Mouse (Mus musculus) CH12.LX (cell line): Measurements from ENCODE around the gene Hnrnpll. TPM values are rescaled to one million over a fixed set of nuclear protein-coding genes. Genes with fewer than 3 reads are reported as not detected.

Source experiments
- DNase-seq: peaks from one replicate; pipeline ENCODE4 v3.0.0-alpha.2; 2013; ENCODE audit errors: extremely low read depth
- H3K27ac ChIP-seq: 2 replicates; pipeline ENCODE4 v1.5.1; 2012; ENCODE audit warnings: low read depth, mild to moderate bottlenecking, control low read depth, moderate library complexity; ENCODE audit not compliant: insufficient read depth
- H3K27me3 ChIP-seq: replicated peaks from 2 replicates; pipeline ENCODE3; 2012; ENCODE audit warnings: inconsistent platforms
- H3K36me3 ChIP-seq, 2 experiments: replicated peaks in 1 of 2; 2 replicates each; pipeline versions ENCODE3 to v1.6.1; 2012; ENCODE audit warnings: inconsistent platforms in 1 of 2, low read length in 1 of 2, mild to moderate bottlenecking in 1 of 2, mixed read lengths in 1 of 2, moderate library complexity in 1 of 2; ENCODE audit not compliant: control insufficient read depth in 1 of 2, insufficient read depth in 1 of 2
- H3K4me1 ChIP-seq, 2 experiments: 2 replicates each; pipeline ENCODE4 v1.6.1; 2012; ENCODE audit warnings: inconsistent platforms in 1 of 2, moderate library complexity in 1 of 2; ENCODE audit not compliant: insufficient read depth in 2 of 2, control insufficient read depth in 1 of 2
- H3K4me2 ChIP-seq: 2 replicates; pipeline ENCODE4 v1.6.1; 2012; ENCODE audit warnings: low read depth, mild to moderate bottlenecking, control low read depth; ENCODE audit not compliant: poor library complexity, insufficient read depth, severe bottlenecking
- H3K4me3 ChIP-seq, 3 experiments: fragments of 150-350 bp in 1 of 3; sonication (generic) in 1 of 3; replicated peaks in 1 of 3; 2 replicates each; pipeline versions ENCODE3 to v1.5.1; 2011 to 2012; ENCODE audit warnings: low read depth in 2 of 3, low read length in 2 of 3, mild to moderate bottlenecking in 2 of 3, moderate library complexity in 2 of 3, control low read depth in 1 of 3, improper control_type of control experiment in 1 of 3, inconsistent platforms in 1 of 3, mixed read lengths in 1 of 3; ENCODE audit not compliant: poor library complexity in 1 of 3
- H3K79me2 ChIP-seq: replicated peaks from 2 replicates; pipeline ENCODE4 v1.6.1; 2012; ENCODE audit warnings: mild to moderate bottlenecking, moderate library complexity; ENCODE audit not compliant: control insufficient read depth, poor library complexity, insufficient read depth, severe bottlenecking; ENCODE audit errors: extremely low read depth
- H3K9ac ChIP-seq: 2 replicates; pipeline ENCODE4 v1.6.1; 2012; ENCODE audit warnings: low read depth, mild to moderate bottlenecking, control low read depth, moderate library complexity; ENCODE audit not compliant: insufficient read depth
- H3K9me3 ChIP-seq: replicated peaks from 2 replicates; pipeline ENCODE3; 2012; ENCODE audit warnings: low read length, inconsistent platforms, mixed read lengths
- BHLHE40 ChIP-seq: IDR thresholded peaks from 2 replicates; pipeline ENCODE4 v1.6.1; 2011; ENCODE audit warnings: mild to moderate bottlenecking, low read depth, low read length, improper control_type of control experiment
- CHD1 ChIP-seq: IDR thresholded peaks from 2 replicates; pipeline ENCODE4 v1.6.1; 2012; ENCODE audit warnings: low read depth, low read length, improper control_type of control experiment, inconsistent platforms
- CTCF ChIP-seq, 2 experiments: IDR thresholded peaks in 1 of 2; conservative IDR thresholded peaks in 1 of 2; 2 replicates each; pipeline ENCODE4 v1.5.1; 2011 to 2012; ENCODE audit warnings: low read depth in 2 of 2, low read length in 2 of 2, improper control_type of control experiment in 1 of 2, inconsistent platforms in 1 of 2, mild to moderate bottlenecking in 1 of 2, moderate library complexity in 1 of 2
- E2F4 ChIP-seq: IDR thresholded peaks from 2 replicates; pipeline ENCODE4 v1.6.1; 2011; ENCODE audit warnings: low read depth, low read length, improper control_type of control experiment; ENCODE audit not compliant: insufficient replicate concordance
- ELF1 ChIP-seq: IDR thresholded peaks from 2 replicates; pipeline ENCODE4 v1.6.1; 2014; ENCODE audit warnings: low read depth, mild to moderate bottlenecking, inconsistent platforms, low read length, improper control_type of control experiment
- EP300 ChIP-seq: IDR thresholded peaks from 2 replicates; pipeline ENCODE4 v1.6.1; 2011; ENCODE audit warnings: low read length, improper control_type of control experiment
- GABPA ChIP-seq: IDR thresholded peaks from 2 replicates; pipeline ENCODE4 v1.6.1; 2012; ENCODE audit warnings: low read depth, low read length, improper control_type of control experiment, inconsistent platforms; ENCODE audit not compliant: insufficient replicate concordance
- JUN ChIP-seq: IDR thresholded peaks from 2 replicates; pipeline ENCODE4 v1.6.1; 2011; ENCODE audit warnings: low read depth, mild to moderate bottlenecking, low read length, improper control_type of control experiment, moderate library complexity; ENCODE audit not compliant: insufficient read depth
- KAT2A ChIP-seq: IDR thresholded peaks from 2 replicates; pipeline ENCODE4 v1.6.1; 2012; ENCODE audit warnings: low read length, improper control_type of control experiment, inconsistent platforms; ENCODE audit not compliant: insufficient replicate concordance
- MAFK ChIP-seq: IDR thresholded peaks from 2 replicates; pipeline ENCODE4 v1.6.1; 2011; ENCODE audit warnings: low read length, improper control_type of control experiment; ENCODE audit not compliant: insufficient replicate concordance
- MAX ChIP-seq: IDR thresholded peaks from 2 replicates; pipeline ENCODE4 v1.6.1; 2011; ENCODE audit warnings: low read length, improper control_type of control experiment
- MEF2A ChIP-seq: IDR thresholded peaks from 2 replicates; pipeline ENCODE4 v1.6.1; 2014; ENCODE audit warnings: low read depth, mild to moderate bottlenecking, inconsistent platforms, low read length, improper control_type of control experiment, borderline replicate concordance
- MYC ChIP-seq: IDR thresholded peaks from 2 replicates; pipeline ENCODE4 v1.6.1; 2011; ENCODE audit warnings: low read depth, mild to moderate bottlenecking, improper control_type of control experiment, low read length
- NELFE ChIP-seq: IDR thresholded peaks from 2 replicates; pipeline ENCODE4 v1.6.1; 2011; ENCODE audit warnings: low read depth, low read length, improper control_type of control experiment
- NRF1 ChIP-seq: IDR thresholded peaks from 2 replicates; pipeline ENCODE4 v1.6.1; 2014; ENCODE audit warnings: low read depth, mild to moderate bottlenecking, inconsistent platforms, low read length, improper control_type of control experiment, moderate library complexity
- PAX5 ChIP-seq: IDR thresholded peaks from 2 replicates; pipeline ENCODE4 v1.6.1; 2012; ENCODE audit warnings: low read length, inconsistent platforms, mixed read lengths
- POLR2AphosphoS2 ChIP-seq: IDR thresholded peaks from 2 replicates; pipeline ENCODE4 v1.6.1; 2011; ENCODE audit warnings: low read depth, low read length, improper control_type of control experiment
- RAD21 ChIP-seq: IDR thresholded peaks from 2 replicates; pipeline ENCODE4 v1.6.1; 2011; ENCODE audit warnings: low read depth, mild to moderate bottlenecking, low read length, improper control_type of control experiment, moderate library complexity
- SIN3A ChIP-seq: IDR thresholded peaks from 2 replicates; pipeline ENCODE4 v1.6.1; 2012; ENCODE audit warnings: low read length, improper control_type of control experiment, inconsistent platforms
- TBP ChIP-seq: conservative IDR thresholded peaks from 2 replicates; pipeline ENCODE4 v1.6.1; 2011; ENCODE audit warnings: low read depth, low read length, improper control_type of control experiment
- UBTF ChIP-seq: IDR thresholded peaks from 2 replicates; pipeline ENCODE4 v1.6.1; 2012; ENCODE audit warnings: low read depth, mild to moderate bottlenecking, inconsistent platforms, low read length, improper control_type of control experiment, moderate library complexity
- USF1 ChIP-seq: IDR thresholded peaks from 2 replicates; pipeline ENCODE4 v1.6.1; 2014; ENCODE audit warnings: low read depth, mild to moderate bottlenecking, inconsistent platforms, low read length, improper control_type of control experiment
- ZKSCAN1 ChIP-seq: IDR thresholded peaks from 2 replicates; pipeline ENCODE4 v1.6.1; 2012; ENCODE audit warnings: low read depth, inconsistent platforms, low read length, improper control_type of control experiment, borderline replicate concordance
- ZMIZ1 ChIP-seq: IDR thresholded peaks from 2 replicates; pipeline ENCODE4 v1.6.1; 2012; ENCODE audit warnings: low read depth, mild to moderate bottlenecking, inconsistent platforms, low read length, improper control_type of control experiment
- ZNF384 ChIP-seq: IDR thresholded peaks from 2 replicates; pipeline ENCODE4 v1.6.1; 2012; ENCODE audit warnings: low read depth, low read length, improper control_type of control experiment, inconsistent platforms
- dilution Hi-C: fragments of 300-500 bp; cut with MboI; formaldehyde crosslinking; loops from 2 replicates; pipeline ENCODE4 v1.14.3; 2020; ENCODE audit warnings: low sequenced_read_pairs; ENCODE audit not compliant: extremely low pct_unique_long_range_greater_than_20kb, extremely low pct_ligation_motif_present
- in situ Hi-C: fragments of 300-500 bp; cut with MboI; formaldehyde crosslinking; loops from 3 replicates; pipeline ENCODE4 v1.14.3; 2019; ENCODE audit warnings: low sequenced_read_pairs, low pct_ligation_motif_present, low pct_unique_long_range_greater_than_20kb, mixed read lengths
- polyA plus RNA-seq: library from polyadenylated mRNA; unstranded; fragments of >175 nt; gene quantifications from 2 replicates; pipeline ENCODE4 v1.2.1, GENCODE M21; 2012; ENCODE audit warnings: low read depth; ENCODE audit not compliant: insufficient read length
- total RNA-seq, 2 experiments: library from RNA; depleted of rRNA; stranded (reverse); fragments of 300-350 nt in 1 of 2; fragments of >200 nt in 1 of 2; gene quantifications; 2 replicates each; pipeline ENCODE4 v1.2.3; 2012 to 2014

Gene Hnrnpll
- total and polyA plus RNA-seq, 3 experiments = 14.4 to 24.1 (median 22.3) TPM

- H3K36me3 ChIP-seq = peaks cover 4 to 5% of the 10 kb centered on the region in 2 experiments
Observed at GRCm38 (mm10) chr17:80058501-80058900, 3.6 kb downstream of the Hnrnpll start.

DNA sequence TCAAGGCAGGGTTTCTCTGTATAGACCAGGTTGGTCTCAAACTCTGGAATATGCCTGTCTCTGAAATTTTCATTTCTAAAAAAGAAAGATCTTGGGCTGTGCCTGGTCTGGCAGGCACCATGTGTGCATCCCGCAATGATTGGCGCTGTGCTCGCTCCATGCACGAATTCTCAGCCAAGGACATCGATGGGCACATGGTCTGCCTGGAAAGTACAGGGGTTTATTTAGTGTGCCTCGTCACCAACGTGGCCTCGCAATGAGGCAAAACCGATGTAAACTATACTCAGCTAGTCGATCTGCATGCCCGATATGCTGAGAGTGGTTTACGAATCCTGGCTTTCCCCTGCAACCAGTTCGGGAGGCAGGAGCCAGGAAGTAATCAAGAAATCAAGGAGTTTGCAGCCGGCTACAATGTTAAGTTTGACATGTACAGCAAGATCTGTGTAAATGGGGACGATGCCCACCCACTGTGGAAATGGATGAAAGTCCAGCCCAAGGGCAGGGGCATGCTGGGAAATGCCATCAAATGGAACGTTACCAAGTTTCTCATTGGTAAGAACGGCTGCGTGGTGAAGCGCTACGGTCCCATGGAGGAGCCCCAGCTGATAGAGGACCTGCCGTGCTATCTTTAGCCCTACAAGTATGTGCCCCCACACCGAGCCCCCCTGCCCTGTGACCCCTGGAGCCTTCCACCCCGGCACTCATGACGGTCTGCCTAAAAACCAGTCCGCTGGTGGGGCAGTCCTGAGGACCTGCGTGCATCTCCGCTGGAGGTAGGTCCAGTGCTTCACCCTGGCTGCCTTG, 8.0 kb downstream of the Hnrnpll start:
- in situ Hi-C loops = no loop called here
- TF ChIP-seq NRF1 = no peak
- TF ChIP-seq TBP = no peak
- TF ChIP-seq CTCF (conservative IDR thresholded peaks at IDR 0.05 in 1 of 2, IDR thresholded peaks at IDR 0.05 in 1 of 2; ENCODE audit: low read depth in 2 of 2, low read length in 2 of 2) = no peak
- TF ChIP-seq EP300 = no peak
- TF ChIP-seq GABPA = no peak
- no peak for TF ChIP-seq PAX5
- TF ChIP-seq CHD1 = no peak
- TF ChIP-seq ELF1 = no peak
- peaks cover 3% of the 10 kb centered on the region for H3K27me3 ChIP-seq
- peaks cover 26% of the 10 kb centered on the region for H3K79me2 ChIP-seq
- H3K9ac ChIP-seq = no peak overlapping the region
- dilution Hi-C loops = no loop called here
- H3K27ac ChIP-seq = no peak overlapping the region
- no peak for DNase-seq
- peaks cover 2% of the 10 kb centered on the region for H3K9me3 ChIP-seq
- no peak overlapping the region for H3K4me2 ChIP-seq
- no peak overlapping the region for H3K4me3 ChIP-seq
- H3K4me1 ChIP-seq = no peaks in the 10 kb centered on the region
- peaks cover 20 to 26% of the 10 kb centered on the region in 2 experiments for H3K36me3 ChIP-seq

More at GRCm38 (mm10) chr17:80058501-80058900, 3.6 kb downstream of the Hnrnpll start:
- Histone ChIP-seq H3K9me3 (peaks cover 2% of the 10 kb centered on the region), H3K4me3 (no peak overlapping the region), H3K79me2 (peaks cover 48% of the 10 kb centered on the region), H3K27me3 (peaks cover 24% of the 10 kb centered on the region), H3K9ac (no peak overlapping the region), H3K4me2 (no peak overlapping the region), H3K27ac (no peak overlapping the region), H3K4me1 (peaks cover 0 to 14% of the 10 kb centered on the region in 2 experiments; a peak in 2 of 4 replicates)
- TF ChIP-seq ZMIZ1 (no peak), MEF2A (no peak), MYC (no peak), CTCF (conservative IDR thresholded peaks at IDR 0.05 in 1 of 2, IDR thresholded peaks at IDR 0.05 in 1 of 2; ENCODE audit: low read depth in 2 of 2, low read length in 2 of 2) (no peak), UBTF (no peak), ZNF384 (no peak), MAFK (no peak), MAX (no peak), USF1 (no peak), POLR2AphosphoS2 (no peak), RAD21 (no peak), SIN3A (no peak), NELFE (no peak), JUN (no peak), KAT2A (no peak), ZKSCAN1 (no peak), BHLHE40 (no peak), E2F4 (no peak), EP300 (no peak)
- in situ Hi-C loops (no loop called here), dilution Hi-C loops (no loop called here)
- no peak for DNase-seq
